Mouse (Mus musculus): ENCODE data around the gene Sec24c.
A peak's percentile ranks its signal among the peaks of the same experiment; 100 is the strongest.

The Sec24c gene

GRCm38 (mm10) chr14:20737306-20737705 lies 63.2 kb downstream of the Sec24c start:
- peak; percentile 12 for DNase-seq

GRCm38 (mm10) chr14:20738511-20738910 lies 64.4 kb downstream of the Sec24c start:
- DNase-seq: no peak

GRCm38 (mm10) chr14:20741301-20741700 lies 67.2 kb downstream of the Sec24c start:
- DNase-seq: no peak

- no peak for DNase-seq
These were observed 69.5 kb downstream of the Sec24c start for GRCm38 (mm10) chr14:20743614-20744013.
